Mouse (Mus musculus) erythroid progenitor cell, adult 5-6 weeks (primary cell): ENCODE data around the gene Prlr. TPM values are rescaled to one million over a fixed set of nuclear protein-coding genes. Genes with fewer than 3 reads are reported as not detected.

Source experiments
- ATAC-seq: replicated peaks from 2 replicates; pipeline ENCODE4 v1.8.0; 2016; ENCODE audit warnings: moderate number of reproducible peaks, mild to moderate bottlenecking, moderate TSS enrichment, inconsistent platforms; ENCODE audit not compliant: poor library complexity, low FRiP score, severe bottlenecking
- total RNA-seq, 2 experiments: library from RNA; stranded (forward) in 1 of 2; stranded (reverse) in 1 of 2; fragments of 150-400 nt in 1 of 2; fragments of 186-747, 209-891 nt in 1 of 2; gene quantifications; 2 replicates each; pipeline versions ENCODE4 v1.2.3 to v1.2.4; 2015 to 2017; ENCODE audit warnings: low replicate concordance in 2 of 2

Gene Prlr
- total RNA-seq, 2 experiments from 2014 or later: not detected

GRCm38 (mm10) chr15:10225701-10226100, 48.7 kb downstream of the Prlr start:
- no peak for ATAC-seq

GRCm38 (mm10) chr15:10228636-10229035, 51.6 kb downstream of the Prlr start:
- no peak for ATAC-seq

- no peak for ATAC-seq
Observed at GRCm38 (mm10) chr15:10235977-10236376, 58.9 kb downstream of the Prlr start.

- ATAC-seq: no peak
Observed at GRCm38 (mm10) chr15:10236812-10237211, 59.8 kb downstream of the Prlr start.

- ATAC-seq: no peak
Observed at GRCm38 (mm10) chr15:10238454-10238853, 61.4 kb downstream of the Prlr start.

- ATAC-seq: no peak
Observed at GRCm38 (mm10) chr15:10240228-10240795, 63.3 kb downstream of the Prlr start.

GRCm38 (mm10) chr15:10242250-10242649, 65.2 kb downstream of the Prlr start:
- no peak for ATAC-seq

GRCm38 (mm10) chr15:10249285-10249684, 72.2 kb downstream of the Prlr start:
- no peak for ATAC-seq

- ATAC-seq: no peak
Observed at GRCm38 (mm10) chr15:10250784-10251183, 73.7 kb downstream of the Prlr start.

GRCm38 (mm10) chr15:10252526-10252925, 75.5 kb downstream of the Prlr start:
- no peak for ATAC-seq

- ATAC-seq: no peak
Observed at GRCm38 (mm10) chr15:10262219-10262618, 85.2 kb downstream of the Prlr start.

GRCm38 (mm10) chr15:10262641-10263040, 85.6 kb downstream of the Prlr start:
- ATAC-seq: no peak

- no peak for ATAC-seq
Observed at GRCm38 (mm10) chr15:10263420-10263819, 86.4 kb downstream of the Prlr start.

- no peak for ATAC-seq
Observed at GRCm38 (mm10) chr15:10264885-10265284, 87.8 kb downstream of the Prlr start.

GRCm38 (mm10) chr15:10267251-10267650, 90.2 kb downstream of the Prlr start:
- ATAC-seq: no peak

- no peak for ATAC-seq
Observed at GRCm38 (mm10) chr15:10276386-10276785, 99.3 kb downstream of the Prlr start.

GRCm38 (mm10) chr15:10277461-10277860, 100.4 kb downstream of the Prlr start:
- ATAC-seq: no peak

GRCm38 (mm10) chr15:10281546-10281945, 104.5 kb downstream of the Prlr start:
- ATAC-seq: no peak

- no peak for ATAC-seq
Observed at GRCm38 (mm10) chr15:10283661-10284060, 106.6 kb downstream of the Prlr start.

- no peak for ATAC-seq
Observed at GRCm38 (mm10) chr15:10296570-10296969, 119.5 kb downstream of the Prlr start.

- ATAC-seq: no peak
Observed at GRCm38 (mm10) chr15:10298058-10298457, 121.0 kb downstream of the Prlr start.

- ATAC-seq: no peak
Observed at GRCm38 (mm10) chr15:10299467-10299866, 122.4 kb downstream of the Prlr start.
